Mouse (Mus musculus) stomach, embryonic 14.5 days (tissue): ENCODE results near the gene Gm43738. TPM values are rescaled to one million over a fixed set of nuclear protein-coding genes. Genes with fewer than 3 reads are reported as not detected.

Experiments used
- ATAC-seq: fragments of 200-750 bp; cut with Nextera tagmentation; 2 replicates; pipeline ENCODE4 v1.8.0; 2017; ENCODE audit warnings: low read depth, moderate TSS enrichment; ENCODE audit not compliant: insufficient number of reproducible peaks, insufficient read depth, low FRiP score
- H3K27ac ChIP-seq: fragments of 300-500 bp; sonication (generic); 2 replicates; pipeline ENCODE4 v1.5.1; 2014; ENCODE audit warnings: mild to moderate bottlenecking, low read length, moderate library complexity, mixed read lengths
- H3K27me3 ChIP-seq: fragments of 300-500 bp; sonication (generic); 2 replicates; pipeline ENCODE4 v1.6.1; 2014; ENCODE audit warnings: low read length, control low read depth, mixed read lengths; ENCODE audit not compliant: control insufficient read depth, insufficient read depth
- H3K36me3 ChIP-seq: fragments of 300-500 bp; sonication (generic); 2 replicates; pipeline ENCODE4 v1.6.1; 2014; ENCODE audit warnings: mild to moderate bottlenecking, control low read depth, low read length, moderate library complexity, mixed read lengths; ENCODE audit not compliant: control insufficient read depth, insufficient read depth
- H3K4me1 ChIP-seq: fragments of 300-500 bp; sonication (generic); 2 replicates; pipeline ENCODE4 v1.6.1; 2014; ENCODE audit warnings: low read length, control low read depth, mixed read lengths; ENCODE audit not compliant: control insufficient read depth, insufficient read depth
- H3K4me2 ChIP-seq: fragments of 300-500 bp; sonication (generic); replicated peaks from 2 replicates; pipeline ENCODE4 v1.6.1; 2014; ENCODE audit warnings: low read depth, low read length, control low read depth
- H3K4me3 ChIP-seq: fragments of 300-500 bp; sonication (generic); 2 replicates; pipeline ENCODE4 v1.5.1; 2014; ENCODE audit warnings: low read depth, low read length, control low read depth
- H3K9ac ChIP-seq: fragments of 300-500 bp; sonication (generic); replicated peaks from 2 replicates; pipeline ENCODE4 v1.6.1; 2014; ENCODE audit warnings: low read depth, mild to moderate bottlenecking, control low read depth, low read length, moderate library complexity, mixed read lengths
- H3K9me3 ChIP-seq: fragments of 300-500 bp; sonication (generic); 2 replicates; pipeline ENCODE4 v1.6.1; 2016; ENCODE audit warnings: low read depth, low read length, control low read depth; ENCODE audit not compliant: control insufficient read depth
- WGBS: fragments of 180-500 bp; shearing (Covaris S2); extraction: QIAGEN DNeasy Blood & Tissue Kit; methylation state at CpG from one replicate; pipeline ENCODE4 v1.1.7; 2014; 5-methylcytosine and 5-hydroxymethylcytosine counted together
- polyA plus RNA-seq: library from polyadenylated mRNA; unstranded; fragments of >200 nt; fragmentation: Nextera tagmentation; extraction: Ambion mirVana; gene quantifications from 2 replicates; pipeline ENCODE4 v1.2.1, GENCODE M21; 2014

Gm43738 gene
- not detected in 2 replicates for polyA plus RNA-seq

DNA sequence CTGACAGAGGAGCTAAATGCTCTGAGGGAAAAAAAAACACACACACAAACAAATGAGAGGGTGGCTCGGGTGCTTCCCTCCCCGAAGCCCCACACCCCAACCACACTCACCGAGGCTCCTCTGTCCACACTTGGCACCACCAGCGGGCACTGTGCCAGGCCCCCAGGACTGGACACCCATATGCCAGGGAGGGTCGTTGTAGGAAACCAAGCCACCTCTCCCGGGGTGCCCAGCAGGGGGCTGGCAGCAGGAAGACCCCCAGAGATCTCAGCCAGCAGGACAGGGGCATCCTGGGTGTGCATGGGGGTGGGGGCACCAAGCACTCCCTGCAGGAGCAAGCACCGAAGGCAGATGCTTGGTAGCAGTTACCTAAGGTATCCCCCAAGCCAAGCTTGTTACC is at the start of gene Gm43738:
Gm43738 (minus strand) TSS at position 289 of the 400 bp plus-strand sequence.
- Histone ChIP-seq H3K27me3 (no peaks in the 10 kb centered on the region), H3K27ac (peak within 1 kb of the TSS; percentile 67; the same call in 1 of the 2 replicates), H3K4me2 (peak within 1 kb of the TSS; percentile 94), H3K4me3 (peak within 1 kb of the TSS; percentile 71), H3K4me1 (peaks cover 16% of the 10 kb centered on the region), H3K9me3 (no peaks in the 10 kb centered on the region), H3K36me3 (peaks cover 20% of the 10 kb centered on the region; the same call in 1 of the 2 replicates), H3K9ac (peak within 1 kb of the TSS; percentile 58)
- ATAC-seq: no peak
- 43% methylated on average over 7 of the region's 7 CpGs for WGBS

DNA sequence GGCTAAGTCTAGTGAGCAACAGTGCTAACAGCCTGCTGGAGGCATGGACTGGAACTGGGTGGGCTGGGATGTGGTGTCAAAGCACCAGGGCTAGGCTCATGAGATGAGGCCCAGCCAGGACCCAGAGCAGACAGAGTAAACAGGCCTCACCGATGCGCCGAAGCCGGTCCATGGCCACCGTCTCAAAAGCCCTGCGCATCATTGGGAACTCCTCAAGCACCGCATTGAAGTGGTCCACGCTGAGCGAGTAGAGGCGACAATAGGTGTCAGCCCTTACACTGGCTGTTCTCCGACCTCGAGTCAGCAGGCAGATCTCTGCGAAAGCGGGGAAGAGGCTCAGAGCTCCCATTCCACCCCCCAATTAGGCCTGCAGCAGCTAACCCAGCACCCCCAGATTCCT is 47.7 kb upstream of the Gm43738 start:
- H3K9me3 ChIP-seq: no peaks in the 10 kb centered on the region
- H3K4me2 ChIP-seq: no peak overlapping the region
- H3K4me3 ChIP-seq: no peak overlapping the region
- H3K9ac ChIP-seq: no peak overlapping the region
- WGBS: 68% methylated on average over 14 of the region's 14 CpGs
- no peaks in the 10 kb centered on the region for H3K36me3 ChIP-seq
- no peaks in the 10 kb centered on the region for H3K4me1 ChIP-seq
- H3K27ac ChIP-seq: no peak overlapping the region
- H3K27me3 ChIP-seq: peaks cover 5% of the 10 kb centered on the region; the same call in 1 of the 2 replicates
- ATAC-seq: no peak

DNA sequence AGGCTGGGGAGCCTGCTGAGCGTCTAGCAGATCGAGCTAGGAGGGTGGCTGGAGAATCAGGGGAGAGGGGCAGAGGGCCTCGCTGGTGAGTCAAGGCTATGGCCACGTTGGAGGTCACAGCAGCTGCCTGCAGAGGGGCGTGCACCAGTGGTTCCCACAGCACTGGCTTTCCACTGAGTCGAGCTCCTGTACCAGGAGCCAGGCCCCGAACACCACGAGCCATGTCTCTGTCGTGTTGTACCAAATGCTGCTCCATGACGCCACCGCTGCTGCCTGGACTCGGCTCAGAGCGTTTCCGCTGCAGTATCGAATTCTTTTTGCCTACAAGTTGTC is 47.0 kb upstream of the Gm43738 start:
- no peaks in the 10 kb centered on the region for H3K9me3 ChIP-seq
- H3K27ac ChIP-seq: no peak overlapping the region
- H3K4me2 ChIP-seq: peak overlapping the region; percentile 30
- H3K27me3 ChIP-seq: peaks cover 5% of the 10 kb centered on the region; the same call in 1 of the 2 replicates
- no peaks in the 10 kb centered on the region for H3K36me3 ChIP-seq
- H3K4me3 ChIP-seq: peak overlapping the region; percentile 3; the same call in 1 of the 2 replicates
- 9% methylated on average over 15 of the region's 15 CpGs for WGBS
- no peaks in the 10 kb centered on the region for H3K4me1 ChIP-seq
- ATAC-seq: no peak
- H3K9ac ChIP-seq: no peak overlapping the region

DNA sequence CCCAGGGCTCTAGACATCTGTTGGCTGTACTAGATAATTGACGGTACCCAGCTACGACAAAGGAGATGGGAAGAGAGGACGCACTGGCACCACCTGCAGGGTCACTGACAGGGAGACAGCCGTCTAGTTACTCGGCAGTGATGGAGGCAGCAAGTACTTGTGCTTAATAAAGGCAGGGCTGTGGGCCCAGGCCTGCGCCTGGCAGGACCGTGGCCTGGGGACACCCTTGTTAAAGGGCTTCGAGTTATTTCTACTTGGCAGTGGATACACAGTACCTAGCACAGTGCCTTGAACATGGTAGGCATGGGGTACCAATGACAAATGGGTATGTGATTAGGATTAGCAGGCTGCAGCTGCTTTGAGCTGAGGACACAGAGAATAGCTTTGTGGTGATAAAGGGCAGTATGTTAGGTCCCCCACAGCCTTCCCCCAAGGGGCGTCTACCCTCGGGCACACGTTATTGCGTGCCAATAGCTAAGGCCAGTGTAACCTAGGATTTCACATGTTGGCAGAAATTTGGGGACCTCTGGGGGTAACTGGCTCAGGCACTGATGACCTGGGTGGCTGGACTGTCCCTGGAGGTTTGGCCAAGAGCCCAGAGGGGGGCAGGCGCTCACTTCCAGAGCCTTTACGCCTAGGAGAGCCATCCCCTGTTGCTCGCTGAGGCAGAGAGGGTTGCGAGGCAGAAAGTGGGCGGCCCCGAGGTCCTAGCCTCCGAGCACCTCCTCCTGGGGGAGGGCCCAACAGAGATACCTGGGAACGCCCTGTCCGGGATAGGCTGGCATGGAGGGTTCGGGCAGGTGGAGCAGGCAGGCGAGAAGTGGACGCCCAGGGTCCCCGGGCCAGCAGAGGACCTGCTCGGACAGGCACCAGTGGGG is 46.4 kb upstream of the Gm43738 start:
- no peak overlapping the region for H3K9ac ChIP-seq
- peak overlapping the region; percentile 3; the same call in 1 of the 2 replicates for H3K4me3 ChIP-seq
- H3K4me2 ChIP-seq: peak overlapping the region; percentile 30
- no peak overlapping the region for H3K27ac ChIP-seq
- 22% methylated on average over 26 of the region's 26 CpGs for WGBS
- no peaks in the 10 kb centered on the region for H3K9me3 ChIP-seq
- peak; percentile 89 for ATAC-seq
- H3K4me1 ChIP-seq: no peaks in the 10 kb centered on the region
- H3K36me3 ChIP-seq: no peaks in the 10 kb centered on the region
- peaks cover 5% of the 10 kb centered on the region; the same call in 1 of the 2 replicates for H3K27me3 ChIP-seq

DNA sequence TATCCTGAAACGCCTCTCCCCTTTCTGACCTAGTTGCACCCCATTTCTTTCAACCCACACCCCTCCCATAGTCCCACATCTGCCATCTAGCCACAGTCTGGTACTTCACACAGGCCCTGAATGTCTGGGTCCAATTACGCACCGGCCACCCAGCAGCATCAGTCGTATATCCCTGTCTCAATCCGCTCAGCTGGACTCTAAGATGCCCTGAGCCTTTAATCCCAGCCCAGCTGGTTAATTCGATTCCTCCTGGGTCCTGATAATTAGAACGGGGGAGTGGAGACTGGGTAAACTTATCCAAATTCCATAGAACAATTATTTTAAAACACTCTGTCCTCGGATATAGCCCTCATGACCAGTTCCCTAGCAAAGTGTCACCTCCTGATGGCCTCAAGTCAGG is 44.7 kb upstream of the Gm43738 start:
- WGBS: 56% methylated on average over 8 of the region's 8 CpGs
- Histone ChIP-seq H3K9me3 (no peaks in the 10 kb centered on the region), H3K36me3 (no peaks in the 10 kb centered on the region), H3K27me3 (0 out of 2 replicates have a peak, but pooled peaks cover 5% of the 10 kb centered on the region), H3K4me3 (no peak overlapping the region), H3K27ac (no peak overlapping the region), H3K4me1 (no peaks in the 10 kb centered on the region), H3K9ac (no peak overlapping the region), H3K4me2 (no peak overlapping the region)
- no peak for ATAC-seq

DNA sequence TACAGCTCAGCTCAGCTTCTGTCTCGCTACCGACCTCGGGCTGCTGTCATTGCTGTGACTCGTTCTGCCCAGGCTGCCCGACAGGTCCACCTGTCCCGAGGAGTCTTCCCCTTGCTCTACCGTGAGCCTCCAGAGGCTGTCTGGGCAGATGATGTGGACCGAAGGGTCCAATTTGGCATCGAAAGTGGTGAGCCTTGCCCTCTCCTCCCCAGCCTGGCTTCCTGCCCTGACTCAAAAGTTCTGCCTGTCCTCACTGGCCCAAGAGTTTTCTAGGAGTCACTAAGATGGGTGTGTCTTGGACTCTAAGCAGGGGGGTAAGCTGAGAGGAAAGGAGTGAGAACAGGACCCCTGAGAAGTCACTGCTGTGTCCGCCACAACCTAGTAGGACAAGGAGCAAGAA is 43.9 kb upstream of the Gm43738 start:
- Histone ChIP-seq H3K4me1 (no peaks in the 10 kb centered on the region), H3K4me3 (no peak overlapping the region), H3K4me2 (no peak overlapping the region), H3K36me3 (no peaks in the 10 kb centered on the region), H3K9me3 (no peaks in the 10 kb centered on the region), H3K27me3 (0 out of 2 replicates have a peak, but pooled peaks cover 5% of the 10 kb centered on the region), H3K27ac (no peak overlapping the region), H3K9ac (no peak overlapping the region)
- WGBS: 78% methylated on average over 10 of the region's 10 CpGs
- no peak for ATAC-seq

DNA sequence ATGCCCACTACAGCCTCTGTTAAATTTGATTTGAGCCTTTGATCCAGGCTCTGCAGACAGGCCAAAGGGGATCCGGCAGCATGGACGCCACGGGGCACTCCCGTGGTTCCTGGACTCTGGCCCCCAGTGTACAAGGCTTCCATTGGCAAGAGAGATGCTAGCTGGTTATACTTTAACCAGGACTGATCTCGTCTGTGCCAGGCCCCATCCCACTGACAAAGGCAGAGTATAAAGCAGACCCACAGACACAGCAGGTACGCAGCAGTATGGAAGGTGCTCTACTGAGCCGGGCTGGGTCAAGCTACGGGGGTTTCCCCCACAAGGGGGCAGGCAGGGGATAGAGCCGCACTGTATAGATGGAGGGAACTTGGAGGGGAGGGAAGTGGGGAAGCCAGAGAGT is 35.5 kb upstream of the Gm43738 start:
- no peak overlapping the region for H3K4me3 ChIP-seq
- H3K27ac ChIP-seq: no peak overlapping the region
- H3K4me1 ChIP-seq: no peaks in the 10 kb centered on the region
- H3K9me3 ChIP-seq: no peaks in the 10 kb centered on the region
- no peaks in the 10 kb centered on the region for H3K27me3 ChIP-seq
- peak; percentile 86 for ATAC-seq
- no peak overlapping the region for H3K9ac ChIP-seq
- WGBS: 30% methylated on average over 9 of the region's 9 CpGs
- H3K36me3 ChIP-seq: no peaks in the 10 kb centered on the region
- H3K4me2 ChIP-seq: no peak overlapping the region

DNA sequence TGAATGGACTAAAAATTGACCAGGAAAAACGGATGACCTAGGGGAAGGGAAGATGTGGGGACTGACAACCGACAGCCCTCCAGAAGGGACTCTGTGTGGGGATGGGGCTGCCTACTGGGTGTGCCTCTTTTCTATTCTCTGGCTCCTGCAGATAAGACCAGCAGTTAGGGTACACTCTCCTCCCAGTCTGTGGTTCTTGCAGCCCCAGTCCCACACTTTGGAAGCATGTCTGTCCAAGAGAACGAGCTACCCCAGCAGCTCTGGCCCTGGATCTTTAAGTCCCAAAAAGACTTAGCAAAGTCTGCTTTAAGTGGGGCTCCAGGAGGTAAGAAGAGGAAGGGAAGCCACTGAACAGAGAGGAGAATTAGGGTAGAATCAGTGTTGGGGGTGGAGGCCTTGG is 35.1 kb upstream of the Gm43738 start, which contains the start of gene Pklr:
Pklr (plus strand) TSS at position 185 of the 400 bp plus-strand sequence.
- H3K27ac ChIP-seq: no peak within 1 kb of the TSS
- H3K9ac ChIP-seq: no peak within 1 kb of the TSS
- ATAC-seq: no peak
- H3K4me1 ChIP-seq: no peaks in the 10 kb centered on the region
- H3K36me3 ChIP-seq: no peaks in the 10 kb centered on the region
- no peak within 1 kb of the TSS for H3K4me3 ChIP-seq
- no peaks in the 10 kb centered on the region for H3K27me3 ChIP-seq
- WGBS: 67% methylated on average over 3 of the region's 3 CpGs
- H3K9me3 ChIP-seq: no peaks in the 10 kb centered on the region
- H3K4me2 ChIP-seq: 0 out of 2 replicates have a peak within 1 kb of the TSS, but pooled peaks have one; percentile 10
